8 mouse cellular contexts compared by ENCODE assay signal in genomic region chr19:6979486-6980380, GRCm38 (mm10). TPM values are rescaled to one million over a fixed set of nuclear protein-coding genes. Genes with fewer than 3 reads are reported as not detected.
DNase-seq lines count a peak whose midpoint lies in the region; ATAC-seq lines count a peak whose summit lies in the region.

No protein-coding gene starts in this region.

- peak; percentile 88 for ATAC-seq in hindbrain, embryonic 12.5 days (ENCODE audit: low FRiP score)

- H3K9ac ChIP-seq in hindbrain, embryonic 12.5 days: peak overlapping the region; percentile 68

- peaks cover 44% of the 10 kb centered on the region for H3K4me1 ChIP-seq in hindbrain, embryonic 12.5 days

- H3K4me3 ChIP-seq in hindbrain, embryonic 12.5 days: peak overlapping the region; percentile 56

- H3K27me3 ChIP-seq in hindbrain, embryonic 12.5 days: no peaks in the 10 kb centered on the region

- peak overlapping the region; percentile 94 for H3K27ac ChIP-seq in hindbrain, embryonic 12.5 days

- WGBS in hindbrain, embryonic 12.5 days: under 1% methylated on average over 59 of the region's 59 CpGs

- H3K4me2 ChIP-seq in hindbrain, embryonic 12.5 days (replicated peaks): peak overlapping the region; percentile 96

- no peaks in the 10 kb centered on the region for H3K9me3 ChIP-seq in hindbrain, embryonic 12.5 days (replicated peaks)

- DNase-seq in NIH3T3 (ENCODE audit: low read depth): peak; percentile 100
- peak; percentile 100 for DNase-seq in cerebellum, postnatal 10 days
- DNase-seq in frontal cortex, postnatal 10 days (ENCODE audit: low spot score in 2 of 2): peak; percentile 99
- DNase-seq in layer of hippocampus, postnatal 14 days (ENCODE audit: low spot score in 2 of 2): peak; percentile 100
- DNase-seq in lung, postnatal 14 days: peak; percentile 100
- DNase-seq in retina, adult 2 months (ENCODE audit: low read depth, low spot score): peak; percentile 97
- DNase-seq in thymus, postnatal 36 days: peak; percentile 99 to 100

- peaks cover 26% of the 10 kb centered on the region for H3K36me3 ChIP-seq in hindbrain, embryonic 12.5 days

RNA-seq across cellular contexts. Expression of gene Fkbp2, which starts 0.6 kb away (rescaled TPM):
- 77.8 and 82.5 TPM in 2 replicates for polyA plus RNA-seq in hindbrain, embryonic 12.5 days (2016; fragmentation: Nextera tagmentation; extraction: Ambion mirVana)
- total RNA-seq in layer of hippocampus, postnatal 14 days (2021): 10 to 100 TPM; 68.8 to 73.3 TPM

RNA-seq across cellular contexts. Expression of gene Plcb3, which starts 3.5 kb away (rescaled TPM):
- 27.9 and 29.3 TPM in 2 replicates for polyA plus RNA-seq in hindbrain, embryonic 12.5 days (2016; fragmentation: Nextera tagmentation; extraction: Ambion mirVana)
- total RNA-seq in layer of hippocampus, postnatal 14 days (2021): 10 to 100 TPM; 14.7 to 15.9 TPM

RNA-seq across cellular contexts. Expression of gene Ppp1r14b, which starts 5.0 kb away (rescaled TPM):
- 259 and 281 TPM in 2 replicates for polyA plus RNA-seq in hindbrain, embryonic 12.5 days (2016; fragmentation: Nextera tagmentation; extraction: Ambion mirVana)
- 100 to 1,000 TPM in 1 of 2 experiments, 10 to 100 TPM in 1; 96.6 to 107 TPM for total RNA-seq in layer of hippocampus, postnatal 14 days (2021)

RNA-seq across cellular contexts. Expression of gene Vegfb, which starts 7.7 kb away (rescaled TPM):
- 32.2 and 37.0 TPM in 2 replicates for polyA plus RNA-seq in hindbrain, embryonic 12.5 days (2016; fragmentation: Nextera tagmentation; extraction: Ambion mirVana)
- 10 to 100 TPM; 67.4 to 70.3 TPM for total RNA-seq in layer of hippocampus, postnatal 14 days (2021)

RNA-seq across cellular contexts. Expression of gene Dnajc4, which starts 12.6 kb away (rescaled TPM):
- 20.5 and 24.0 TPM in 2 replicates for polyA plus RNA-seq in hindbrain, embryonic 12.5 days (2016; fragmentation: Nextera tagmentation; extraction: Ambion mirVana)
- total RNA-seq in layer of hippocampus, postnatal 14 days (2021): 10 to 100 TPM; 18.7 to 24.2 TPM

Comparison
In these comparisons a context has a peak if more than half of its experiments do, and no peak if none do; other contexts are left out.
1. Peak in every context shown above with its lines: DNase-seq, ATAC-seq, H3K4me3 ChIP-seq and H3K27ac ChIP-seq.